Mouse (Mus musculus): ENCODE data around the gene Fh1. TPM values are rescaled to one million over a fixed set of nuclear protein-coding genes. Genes with fewer than 3 reads are reported as not detected.

Gene Fh1
- polyA plus RNA-seq, 1 experiment, result 24.0 TPM

GRCm38 (mm10) chr1:175619814-175620431 is 5.5 kb downstream of the Fh1 start, which contains the start of gene Kmo:
Gene Kmo, plus strand, starts transcription at chr1:175620381.
- peak within 1 kb of the TSS; percentile 27 for H3K4me3 ChIP-seq (ENCODE audit: control insufficient read depth, low read depth, low read length)
- no peak within 1 kb of the TSS for H3K27ac ChIP-seq (ENCODE audit: control insufficient read depth, insufficient read depth, low read depth, low read length)
- H3K36me3 ChIP-seq (ENCODE audit: control insufficient read depth, insufficient read depth, low read length), result no peaks in the 10 kb centered on the region
- H3K4me1 ChIP-seq (ENCODE audit: control insufficient read depth, insufficient read depth, low read length), result no peaks in the 10 kb centered on the region
- no peaks in the 10 kb centered on the region for H3K27me3 ChIP-seq (ENCODE audit: control insufficient read depth, insufficient read depth, low read length)
- TF ChIP-seq CTCF (IDR thresholded peaks at IDR 0.05; ENCODE audit: control insufficient read depth, insufficient read depth, insufficient replicate concordance, low read depth, low read length), result no peak
- no peak for TF ChIP-seq POLR2A (IDR thresholded peaks at IDR 0.05; ENCODE audit: control insufficient read depth, low read depth, low read length)

GRCm38 (mm10) chr1:175614992-175615391 is 10.4 kb downstream of the Fh1 start:
- no peak overlapping the region for H3K27ac ChIP-seq (ENCODE audit: control insufficient read depth, insufficient read depth, low read depth, low read length)
- TF ChIP-seq CTCF (IDR thresholded peaks at IDR 0.05; ENCODE audit: control insufficient read depth, insufficient read depth, insufficient replicate concordance, low read depth, low read length), result no peak
- no peak for TF ChIP-seq POLR2A (IDR thresholded peaks at IDR 0.05; ENCODE audit: control insufficient read depth, low read depth, low read length)
- H3K27me3 ChIP-seq (ENCODE audit: control insufficient read depth, insufficient read depth, low read length), result no peaks in the 10 kb centered on the region
- peak overlapping the region; percentile 3 for H3K4me3 ChIP-seq (ENCODE audit: control insufficient read depth, low read depth, low read length)
- H3K4me1 ChIP-seq (ENCODE audit: control insufficient read depth, insufficient read depth, low read length), result no peaks in the 10 kb centered on the region
- no peaks in the 10 kb centered on the region for H3K36me3 ChIP-seq (ENCODE audit: control insufficient read depth, insufficient read depth, low read length)

GRCm38 (mm10) chr1:175608708-175609107 is 16.7 kb downstream of the Fh1 start:
- H3K27me3 ChIP-seq (ENCODE audit: control insufficient read depth, insufficient read depth, low read length), result no peaks in the 10 kb centered on the region
- TF ChIP-seq CTCF (IDR thresholded peaks at IDR 0.05; ENCODE audit: control insufficient read depth, insufficient read depth, insufficient replicate concordance, low read depth, low read length), result no peak
- no peak for TF ChIP-seq POLR2A (IDR thresholded peaks at IDR 0.05; ENCODE audit: control insufficient read depth, low read depth, low read length)
- no peaks in the 10 kb centered on the region for H3K4me1 ChIP-seq (ENCODE audit: control insufficient read depth, insufficient read depth, low read length)
- no peak overlapping the region for H3K27ac ChIP-seq (ENCODE audit: control insufficient read depth, insufficient read depth, low read depth, low read length)
- no peak overlapping the region for H3K4me3 ChIP-seq (ENCODE audit: control insufficient read depth, low read depth, low read length)
- no peaks in the 10 kb centered on the region for H3K36me3 ChIP-seq (ENCODE audit: control insufficient read depth, insufficient read depth, low read length)

- Histone ChIP-seq H3K36me3 (ENCODE audit: control insufficient read depth, insufficient read depth, low read length) (no peaks in the 10 kb centered on the region), H3K4me1 (ENCODE audit: control insufficient read depth, insufficient read depth, low read length) (no peaks in the 10 kb centered on the region), H3K4me3 (ENCODE audit: control insufficient read depth, low read depth, low read length) (no peak overlapping the region), H3K27ac (ENCODE audit: control insufficient read depth, insufficient read depth, low read depth, low read length) (no peak overlapping the region), H3K27me3 (ENCODE audit: control insufficient read depth, insufficient read depth, low read length) (no peaks in the 10 kb centered on the region)
- TF ChIP-seq POLR2A (IDR thresholded peaks at IDR 0.05; ENCODE audit: control insufficient read depth, low read depth, low read length), result no peak
- TF ChIP-seq CTCF (IDR thresholded peaks at IDR 0.05; ENCODE audit: control insufficient read depth, insufficient read depth, insufficient replicate concordance, low read depth, low read length), result no peak
Measured at GRCm38 (mm10) chr1:175607838-175608585, 17.4 kb downstream of the Fh1 start.

GRCm38 (mm10) chr1:175607308-175607707 is 18.1 kb downstream of the Fh1 start:
- TF ChIP-seq POLR2A (IDR thresholded peaks at IDR 0.05; ENCODE audit: control insufficient read depth, low read depth, low read length) (no peak), CTCF (IDR thresholded peaks at IDR 0.05; ENCODE audit: control insufficient read depth, insufficient read depth, insufficient replicate concordance, low read depth, low read length) (no peak)
- Histone ChIP-seq H3K27me3 (ENCODE audit: control insufficient read depth, insufficient read depth, low read length) (no peaks in the 10 kb centered on the region), H3K36me3 (ENCODE audit: control insufficient read depth, insufficient read depth, low read length) (no peaks in the 10 kb centered on the region), H3K4me3 (ENCODE audit: control insufficient read depth, low read depth, low read length) (no peak overlapping the region), H3K4me1 (ENCODE audit: control insufficient read depth, insufficient read depth, low read length) (no peaks in the 10 kb centered on the region), H3K27ac (ENCODE audit: control insufficient read depth, insufficient read depth, low read depth, low read length) (no peak overlapping the region)

- Histone ChIP-seq H3K4me3 (ENCODE audit: control insufficient read depth, low read depth, low read length) (no peak overlapping the region), H3K4me1 (ENCODE audit: control insufficient read depth, insufficient read depth, low read length) (no peaks in the 10 kb centered on the region), H3K36me3 (ENCODE audit: control insufficient read depth, insufficient read depth, low read length) (no peaks in the 10 kb centered on the region), H3K27me3 (ENCODE audit: control insufficient read depth, insufficient read depth, low read length) (no peaks in the 10 kb centered on the region), H3K27ac (ENCODE audit: control insufficient read depth, insufficient read depth, low read depth, low read length) (no peak overlapping the region)
- TF ChIP-seq CTCF (IDR thresholded peaks at IDR 0.05; ENCODE audit: control insufficient read depth, insufficient read depth, insufficient replicate concordance, low read depth, low read length), result no peak
- TF ChIP-seq POLR2A (IDR thresholded peaks at IDR 0.05; ENCODE audit: control insufficient read depth, low read depth, low read length), result no peak
Measured at GRCm38 (mm10) chr1:175603390-175603789, 22.0 kb downstream of the Fh1 start.

GRCm38 (mm10) chr1:175602231-175602630 is 23.2 kb downstream of the Fh1 start:
- Histone ChIP-seq H3K4me1 (ENCODE audit: control insufficient read depth, insufficient read depth, low read length) (no peaks in the 10 kb centered on the region), H3K27me3 (ENCODE audit: control insufficient read depth, insufficient read depth, low read length) (no peaks in the 10 kb centered on the region), H3K36me3 (ENCODE audit: control insufficient read depth, insufficient read depth, low read length) (no peaks in the 10 kb centered on the region), H3K27ac (ENCODE audit: control insufficient read depth, insufficient read depth, low read depth, low read length) (no peak overlapping the region), H3K4me3 (ENCODE audit: control insufficient read depth, low read depth, low read length) (no peak overlapping the region)
- TF ChIP-seq CTCF (IDR thresholded peaks at IDR 0.05; ENCODE audit: control insufficient read depth, insufficient read depth, insufficient replicate concordance, low read depth, low read length) (no peak), POLR2A (IDR thresholded peaks at IDR 0.05; ENCODE audit: control insufficient read depth, low read depth, low read length) (no peak)
